Mouse (Mus musculus) limb, embryonic 12.5 days (tissue): Measurements from ENCODE around the gene Zkscan1. TPM values are rescaled to one million over a fixed set of nuclear protein-coding genes. Genes with fewer than 3 reads are reported as not detected.
"Not testable (repeated sequence)": the region's sequence is repeated elsewhere in the genome, so short reads cannot be mapped to it uniquely, and the experiment has no call there.

Experiments used
- ATAC-seq: fragments of 200-750 bp; cut with Nextera tagmentation; 2 replicates; pipeline ENCODE4 v1.8.0; 2017; ENCODE audit warnings: low read depth, moderate TSS enrichment; ENCODE audit not compliant: insufficient number of reproducible peaks, insufficient read depth, low FRiP score, low TSS enrichment
- H3K27ac ChIP-seq: fragments of 300-500 bp; sonication (generic); 2 replicates; pipeline ENCODE4 v1.5.1; 2016; ENCODE audit warnings: mild to moderate bottlenecking, moderate library complexity
- H3K27me3 ChIP-seq: fragments of 300-500 bp; sonication (generic); 2 replicates; pipeline ENCODE4 v1.6.1; 2016; ENCODE audit warnings: mild to moderate bottlenecking, moderate library complexity
- H3K36me3 ChIP-seq: fragments of 300-500 bp; sonication (generic); 2 replicates; pipeline ENCODE4 v1.6.1; 2016; ENCODE audit warnings: mild to moderate bottlenecking, moderate library complexity
- H3K4me1 ChIP-seq: fragments of 300-500 bp; sonication (generic); replicated peaks from 2 replicates; pipeline ENCODE4 v1.6.1; 2016
- H3K4me2 ChIP-seq: fragments of 300-500 bp; sonication (generic); 2 replicates; pipeline ENCODE4 v1.6.1; 2016; ENCODE audit warnings: mild to moderate bottlenecking, moderate library complexity
- H3K4me3 ChIP-seq: fragments of 300-500 bp; sonication (generic); replicated peaks from 2 replicates; pipeline ENCODE4 v1.5.1; 2016; ENCODE audit warnings: mild to moderate bottlenecking
- H3K9ac ChIP-seq: fragments of 300-500 bp; sonication (generic); replicated peaks from 2 replicates; pipeline ENCODE4 v1.6.1; 2016; ENCODE audit warnings: mild to moderate bottlenecking, moderate library complexity
- H3K9me3 ChIP-seq: fragments of 300-500 bp; sonication (generic); 2 replicates; pipeline ENCODE4 v1.6.1; 2016; ENCODE audit warnings: mild to moderate bottlenecking, moderate library complexity
- WGBS: fragments of 180-500 bp; shearing (Covaris S2); methylation state at CpG from one replicate; pipeline ENCODE4 v1.1.7; 2016; 5-methylcytosine and 5-hydroxymethylcytosine counted together
- polyA plus RNA-seq: library from polyadenylated mRNA; unstranded; fragments of >200 nt; fragmentation: Nextera tagmentation; extraction: Ambion mirVana; gene quantifications from 2 replicates; pipeline ENCODE4 v1.2.1, GENCODE M21; 2016

Gene Zkscan1
- polyA plus RNA-seq: 26.8 and 32.1 TPM in 2 replicates

DNA sequence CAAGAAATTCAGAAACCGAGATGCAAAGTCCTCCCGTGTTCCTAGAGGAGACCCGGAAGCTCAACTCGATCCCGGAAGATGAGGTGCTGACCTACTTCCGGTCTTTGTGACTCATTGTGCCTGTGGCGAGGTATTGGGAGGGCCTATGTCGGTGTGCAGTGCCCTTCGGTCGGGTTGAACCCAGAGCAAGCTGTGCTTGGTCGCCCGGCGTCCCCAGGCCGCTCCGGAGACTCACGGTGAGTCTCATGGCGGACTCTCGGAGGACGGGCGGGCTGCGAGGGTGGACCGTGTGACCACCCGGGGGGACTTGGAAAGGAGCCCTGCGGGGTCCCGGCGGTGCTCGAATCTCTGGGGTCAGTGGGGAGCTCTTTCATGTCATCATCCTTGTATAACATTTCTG is at the start of gene Zkscan1:
Gene Zkscan1 (plus strand): TSS at position 89 of the 400 bp plus-strand sequence.
- Histone ChIP-seq H3K27me3 (no peaks in the 10 kb centered on the region), H3K27ac (peak within 1 kb of the TSS; percentile 86), H3K36me3 (peaks cover 26% of the 10 kb centered on the region), H3K9ac (peak within 1 kb of the TSS; percentile 94), H3K4me2 (peak within 1 kb of the TSS; percentile 75), H3K4me1 (peaks cover 14% of the 10 kb centered on the region), H3K4me3 (peak within 1 kb of the TSS; percentile 84), H3K9me3 (no peaks in the 10 kb centered on the region)
- under 1% methylated on average over 27 of the region's 27 CpGs for WGBS
- ATAC-seq: peak; percentile 85

DNA sequence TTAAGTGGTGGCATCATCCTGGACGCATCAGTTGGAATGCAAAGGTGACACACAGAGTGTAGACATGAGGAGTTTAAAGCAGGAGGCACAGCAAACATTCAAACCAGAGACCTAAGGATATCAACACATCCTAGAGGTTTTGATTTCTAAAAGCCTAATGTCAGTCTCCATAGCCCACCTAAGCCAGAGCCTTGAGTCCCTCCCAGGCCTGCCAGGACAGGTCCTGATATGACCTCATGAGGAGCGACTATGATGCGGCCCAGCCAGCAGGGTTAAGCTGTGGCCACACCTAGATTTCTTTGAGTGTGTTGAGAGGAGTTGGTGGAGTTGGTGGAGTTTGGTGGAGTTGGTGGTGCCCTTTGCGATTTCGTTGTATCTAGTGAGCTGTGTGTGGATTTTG is 32.0 kb upstream of the Zkscan1 start, which contains the start of gene Smok3c:
Gene Smok3c (plus strand): TSS at position 301 of the 400 bp plus-strand sequence.
- not testable (repeated sequence) for ATAC-seq, H3K27ac ChIP-seq, H3K27me3 ChIP-seq

DNA sequence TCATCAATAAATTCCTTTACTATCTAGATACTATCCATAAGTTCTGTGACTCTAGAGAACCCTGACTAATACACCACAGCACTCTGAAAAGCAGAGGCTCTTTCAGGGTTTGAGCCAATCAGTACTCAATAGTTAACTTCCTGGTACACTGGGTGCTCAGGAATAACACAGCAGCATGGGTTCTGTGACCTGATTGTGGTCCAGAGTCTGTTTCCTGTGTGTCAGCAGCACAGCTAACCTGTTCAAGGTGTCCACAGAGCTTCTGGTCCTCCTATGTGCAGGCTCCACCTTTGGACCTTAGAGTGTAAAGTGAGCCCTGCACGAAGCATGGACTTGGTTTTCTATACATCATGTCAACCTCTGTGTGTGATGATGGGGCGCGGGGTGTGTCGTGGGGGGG is 11.1 kb upstream of the Zkscan1 start:
- Histone ChIP-seq H3K27me3 (no peaks in the 10 kb centered on the region), H3K36me3 (no peaks in the 10 kb centered on the region), H3K27ac (no peak overlapping the region), H3K4me3 (no peak overlapping the region), H3K9ac (no peak overlapping the region), H3K9me3 (no peaks in the 10 kb centered on the region), H3K4me1 (no peaks in the 10 kb centered on the region), H3K4me2 (no peak overlapping the region)
- 88% methylated on average over 4 of the region's 4 CpGs for WGBS
- ATAC-seq: no peak

More for the DNA sequence above, 32.0 kb upstream of the Zkscan1 start, which contains the start of gene Smok3c:
- not testable (repeated sequence) for H3K4me1 ChIP-seq, H3K9ac ChIP-seq, H3K4me2 ChIP-seq, H3K4me3 ChIP-seq, H3K9me3 ChIP-seq, H3K36me3 ChIP-seq
- WGBS: no CpG with 5 or more reads among the region's 5 CpGs

DNA sequence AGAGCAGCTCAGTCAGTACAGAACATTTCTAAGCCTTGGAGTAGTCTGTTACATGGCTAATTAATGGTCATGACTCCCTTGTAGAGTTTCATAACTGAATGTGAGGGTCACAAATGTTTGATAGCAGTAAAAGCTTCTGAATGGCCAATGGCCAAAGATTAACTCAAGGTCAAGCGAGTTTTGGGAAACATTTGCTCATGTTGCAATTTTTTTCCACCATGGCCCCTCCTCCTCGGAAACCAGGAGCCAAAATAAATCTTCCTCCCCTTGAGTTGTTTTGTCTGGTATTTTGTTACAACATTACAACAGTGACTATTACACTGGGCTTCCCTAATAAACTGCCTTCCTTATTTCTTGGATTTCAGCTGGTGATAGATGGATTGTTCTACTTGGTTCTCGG is 9.2 kb upstream of the Zkscan1 start:
- Histone ChIP-seq H3K27ac (no peak overlapping the region), H3K9ac (no peak overlapping the region), H3K27me3 (no peaks in the 10 kb centered on the region), H3K4me3 (no peak overlapping the region), H3K4me1 (no peaks in the 10 kb centered on the region), H3K4me2 (no peak overlapping the region), H3K36me3 (no peaks in the 10 kb centered on the region), H3K9me3 (no peaks in the 10 kb centered on the region)
- ATAC-seq: no peak
- 70% methylated on average over 3 of the region's 3 CpGs for WGBS

DNA sequence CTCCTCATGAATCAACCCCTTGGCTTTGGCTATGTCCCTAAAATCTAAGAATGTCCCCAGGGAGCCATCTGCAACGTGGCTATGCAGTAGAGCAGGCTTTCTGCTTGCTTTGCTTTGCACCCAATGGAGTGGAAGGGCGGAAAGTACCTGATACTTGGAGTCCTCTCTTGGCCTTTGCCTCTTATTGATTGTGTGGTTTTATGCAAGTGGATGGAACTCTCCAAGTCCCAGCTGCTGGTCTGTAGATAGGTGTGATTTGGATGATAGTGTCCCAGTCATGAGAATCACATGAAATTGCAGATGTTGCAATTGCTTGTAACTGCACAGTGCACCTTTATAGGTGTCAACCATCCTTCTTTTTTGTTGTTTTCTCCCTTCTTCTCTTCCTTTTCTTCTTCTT is 8.7 kb upstream of the Zkscan1 start:
- Histone ChIP-seq H3K4me2 (no peak overlapping the region), H3K36me3 (no peaks in the 10 kb centered on the region), H3K9ac (no peak overlapping the region), H3K9me3 (no peaks in the 10 kb centered on the region), H3K4me1 (no peaks in the 10 kb centered on the region), H3K4me3 (no peak overlapping the region), H3K27me3 (no peaks in the 10 kb centered on the region), H3K27ac (no peak overlapping the region)
- no peak for ATAC-seq
- WGBS: 63% methylated on average over 2 of the region's 2 CpGs

DNA sequence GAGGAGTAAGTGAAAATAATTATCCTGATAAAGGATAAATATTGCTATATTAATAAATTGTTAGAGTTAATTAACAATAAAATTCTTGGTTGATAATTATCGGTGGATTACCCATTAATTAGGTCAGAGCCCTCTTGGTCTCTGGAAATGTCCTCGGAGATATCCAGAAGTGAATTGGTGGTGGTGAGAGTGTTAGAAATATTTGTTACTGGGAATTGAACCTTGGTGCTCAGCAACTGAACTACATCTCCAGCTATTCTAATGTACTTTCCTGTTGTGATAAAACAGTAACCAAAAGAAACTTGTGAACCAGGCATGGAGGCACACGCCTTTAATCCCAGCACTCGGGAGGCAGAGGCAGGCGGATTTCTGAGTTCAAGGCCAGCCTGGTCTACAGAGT is 4.4 kb upstream of the Zkscan1 start:
- no peak overlapping the region for H3K9ac ChIP-seq
- no peaks in the 10 kb centered on the region for H3K27me3 ChIP-seq
- H3K9me3 ChIP-seq: no peaks in the 10 kb centered on the region
- H3K4me1 ChIP-seq: 0 out of 2 replicates have a peak, but pooled peaks cover 2% of the 10 kb centered on the region
- no peak overlapping the region for H3K27ac ChIP-seq
- ATAC-seq: no peak
- no peaks in the 10 kb centered on the region for H3K36me3 ChIP-seq
- WGBS: 90% methylated on average over 5 of the region's 5 CpGs
- no peak overlapping the region for H3K4me3 ChIP-seq
- H3K4me2 ChIP-seq: no peak overlapping the region

DNA sequence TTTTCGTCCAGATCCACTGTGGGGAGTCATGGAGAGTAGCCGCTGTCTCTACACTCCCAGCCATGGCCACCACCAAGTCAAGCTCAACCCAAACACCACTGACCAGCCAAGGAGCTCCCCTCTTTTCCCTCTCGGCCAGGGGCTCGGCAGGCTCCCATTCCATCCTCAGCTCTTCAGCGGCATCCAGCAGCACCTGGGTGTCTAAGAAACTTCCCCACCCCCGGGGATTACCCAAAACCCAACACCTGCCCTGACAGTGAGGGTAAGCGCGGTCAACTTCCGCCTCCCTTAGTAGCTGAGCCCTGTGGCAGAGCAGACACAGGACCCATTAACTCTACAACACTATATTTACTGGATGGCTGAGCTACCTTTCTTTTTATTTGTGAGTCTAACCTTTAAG is 3.4 kb upstream of the Zkscan1 start:
- ATAC-seq: no peak
- H3K9ac ChIP-seq: no peak overlapping the region
- H3K27ac ChIP-seq: no peak overlapping the region
- H3K36me3 ChIP-seq: no peaks in the 10 kb centered on the region
- no peaks in the 10 kb centered on the region for H3K27me3 ChIP-seq
- WGBS: 85% methylated on average over 9 of the region's 9 CpGs
- no peak overlapping the region for H3K4me2 ChIP-seq
- H3K4me3 ChIP-seq: no peak overlapping the region
- H3K4me1 ChIP-seq: peaks cover 7% of the 10 kb centered on the region
- no peaks in the 10 kb centered on the region for H3K9me3 ChIP-seq

DNA sequence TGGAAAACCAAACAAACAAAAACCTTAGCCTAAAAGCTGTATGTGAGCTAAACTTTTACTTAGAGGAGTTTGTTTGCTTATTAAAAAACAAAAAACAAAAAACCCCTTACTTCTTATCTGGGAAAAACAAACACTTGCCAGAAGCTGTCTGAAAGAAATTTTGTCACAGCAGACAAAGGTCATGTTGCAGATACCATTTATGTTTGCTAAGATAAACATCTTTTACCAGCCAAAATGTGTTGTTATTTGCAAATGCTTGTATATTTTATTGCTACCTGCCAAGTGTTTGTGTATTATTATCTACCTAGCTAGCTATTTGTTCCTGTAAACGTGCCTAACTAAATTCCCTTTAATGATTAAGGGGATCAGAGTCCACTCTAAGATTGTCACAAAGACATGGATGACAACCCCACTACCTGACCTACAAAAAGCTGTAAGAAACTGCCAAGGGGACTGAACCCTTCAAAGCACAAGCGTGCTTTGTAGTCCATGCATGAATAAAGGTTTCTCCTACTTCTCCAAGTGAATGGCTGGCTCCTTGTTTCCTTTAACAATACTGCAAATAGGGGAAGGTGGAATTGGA is 1.5 kb upstream of the Zkscan1 start:
- no peaks in the 10 kb centered on the region for H3K9me3 ChIP-seq
- H3K4me2 ChIP-seq: no peak overlapping the region
- H3K4me3 ChIP-seq: no peak overlapping the region
- no peaks in the 10 kb centered on the region for H3K27me3 ChIP-seq
- H3K27ac ChIP-seq: no peak overlapping the region
- no peak for ATAC-seq
- H3K9ac ChIP-seq: no peak overlapping the region
- H3K4me1 ChIP-seq: peaks cover 14% of the 10 kb centered on the region
- peaks cover 14% of the 10 kb centered on the region for H3K36me3 ChIP-seq
- 67% methylated on average over 2 of the region's 2 CpGs for WGBS

DNA sequence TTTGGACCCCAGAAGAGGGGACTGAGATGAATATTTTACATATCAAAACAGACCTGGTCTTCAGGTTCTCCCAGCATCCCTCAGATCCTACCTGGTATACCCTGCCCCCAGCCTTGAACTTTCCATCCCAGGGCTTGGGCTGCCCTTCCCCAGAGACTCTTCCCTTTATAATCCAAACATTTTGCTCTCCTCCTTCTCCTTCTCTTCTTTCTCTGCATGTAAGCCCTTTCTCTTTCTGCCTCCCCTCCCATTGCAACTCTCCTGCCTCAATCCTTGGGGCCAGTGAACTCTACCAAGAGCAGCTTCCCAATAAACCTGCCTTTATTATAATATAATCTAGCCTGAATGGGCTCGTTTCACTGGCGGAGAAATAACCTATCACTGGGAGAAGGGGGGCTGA is 948 bp upstream of the Zkscan1 start:
- Histone ChIP-seq H3K27me3 (no peaks in the 10 kb centered on the region), H3K27ac (no peak overlapping the region), H3K4me2 (no peak overlapping the region), H3K9me3 (no peaks in the 10 kb centered on the region), H3K36me3 (peaks cover 20% of the 10 kb centered on the region), H3K4me1 (peaks cover 14% of the 10 kb centered on the region), H3K9ac (no peak overlapping the region), H3K4me3 (no peak overlapping the region)
- no peak for ATAC-seq
- 92% methylated on average over 2 of the region's 2 CpGs for WGBS

DNA sequence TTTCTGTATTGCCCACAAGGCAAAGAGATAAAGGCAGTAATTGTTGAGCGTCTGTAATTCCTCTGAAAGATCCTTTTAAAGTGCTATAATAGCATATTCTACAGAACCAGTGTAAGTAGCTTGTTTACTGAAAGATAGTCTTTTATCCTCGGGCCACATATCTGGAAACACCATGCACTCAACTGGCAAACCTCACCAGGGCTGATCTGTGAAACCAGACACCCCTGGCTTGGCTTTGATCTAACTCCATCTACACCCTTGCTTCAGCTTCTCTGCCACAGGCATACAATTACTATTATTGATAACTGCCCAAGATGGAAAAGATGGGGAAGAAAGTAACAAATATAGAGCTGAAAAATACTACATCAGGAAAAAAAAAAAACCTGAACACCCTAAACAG is 377 bp upstream of the Zkscan1 start:
- H3K9ac ChIP-seq: no peak overlapping the region; the same call in 1 of the 2 replicates
- WGBS: 17% methylated on average over 2 of the region's 2 CpGs
- peaks cover 25% of the 10 kb centered on the region for H3K36me3 ChIP-seq
- H3K4me2 ChIP-seq: peak overlapping the region; percentile 75
- H3K27ac ChIP-seq: no peak overlapping the region
- peak; percentile 23; the same call in 1 of the 2 replicates for ATAC-seq
- no peaks in the 10 kb centered on the region for H3K9me3 ChIP-seq
- H3K27me3 ChIP-seq: no peaks in the 10 kb centered on the region
- H3K4me1 ChIP-seq: peaks cover 14% of the 10 kb centered on the region
- peak overlapping the region; percentile 84 for H3K4me3 ChIP-seq

DNA sequence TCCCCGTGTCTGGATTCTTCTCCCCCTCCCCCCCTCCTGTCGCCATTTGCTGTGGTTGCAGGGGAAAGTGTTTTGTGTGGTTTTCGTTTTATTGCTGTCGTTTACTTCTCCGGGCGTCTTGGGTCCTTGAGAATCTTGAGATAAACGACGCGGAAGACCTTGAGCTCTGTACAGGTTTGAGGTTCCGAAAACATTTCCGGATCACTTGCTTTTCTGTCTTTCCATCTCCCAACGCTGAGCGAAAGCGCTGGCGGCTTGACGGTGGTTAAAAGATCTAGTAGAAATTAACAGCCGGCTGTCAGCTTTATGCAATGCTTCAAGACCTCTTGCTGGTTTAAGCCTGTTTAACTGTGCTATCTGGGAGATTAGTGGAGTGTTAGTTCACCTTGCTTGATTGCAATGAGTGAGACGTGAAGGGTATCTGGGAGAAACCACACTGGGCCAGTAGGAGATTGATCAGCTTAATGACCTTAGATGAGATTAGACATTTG is 582 bp downstream of the Zkscan1 start:
- ATAC-seq: no peak
- peaks cover 26% of the 10 kb centered on the region for H3K36me3 ChIP-seq
- no peaks in the 10 kb centered on the region for H3K9me3 ChIP-seq
- H3K4me3 ChIP-seq: peak overlapping the region; percentile 84
- peak overlapping the region; percentile 94 for H3K9ac ChIP-seq
- no peaks in the 10 kb centered on the region for H3K27me3 ChIP-seq
- peak overlapping the region; percentile 86 for H3K27ac ChIP-seq
- peak overlapping the region; percentile 75 for H3K4me2 ChIP-seq
- peaks cover 14% of the 10 kb centered on the region for H3K4me1 ChIP-seq
- under 1% methylated on average over 18 of the region's 18 CpGs for WGBS

DNA sequence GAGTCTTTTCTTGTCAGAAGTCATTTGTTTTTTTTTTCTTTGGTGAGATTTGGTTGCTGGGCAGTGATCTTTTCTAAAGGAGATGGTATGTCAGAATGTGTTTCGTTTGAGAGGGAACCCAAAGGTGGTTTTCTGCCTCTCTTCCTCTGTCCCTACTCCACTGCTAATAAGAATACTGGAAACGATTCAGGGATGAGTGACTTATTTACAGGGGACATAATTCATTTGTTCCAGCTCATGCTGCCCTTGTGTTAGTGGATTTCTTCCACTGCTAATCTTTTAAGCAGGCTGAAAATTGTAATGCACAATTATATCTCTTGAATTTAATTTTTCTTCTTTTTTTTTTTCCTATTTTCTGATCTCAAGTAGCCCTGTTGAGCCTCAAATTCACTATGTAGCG is 2.0 kb downstream of the Zkscan1 start:
- peak overlapping the region; percentile 84; the same call in 1 of the 2 replicates for H3K4me3 ChIP-seq
- H3K4me2 ChIP-seq: peak overlapping the region; percentile 75
- H3K9me3 ChIP-seq: no peaks in the 10 kb centered on the region
- WGBS: 83% methylated on average over 3 of the region's 3 CpGs
- H3K36me3 ChIP-seq: peaks cover 29% of the 10 kb centered on the region
- H3K4me1 ChIP-seq: peaks cover 14% of the 10 kb centered on the region
- no peak overlapping the region; the same call in 1 of the 2 replicates for H3K9ac ChIP-seq
- H3K27ac ChIP-seq: no peak overlapping the region
- H3K27me3 ChIP-seq: no peaks in the 10 kb centered on the region
- ATAC-seq: no peak
